Mouse (Mus musculus) midbrain, postnatal 0 days (tissue): ENCODE data around the gene Dip2b. TPM values are rescaled to one million over a fixed set of nuclear protein-coding genes. Genes with fewer than 3 reads are reported as not detected.

ENCODE experiments used
- ATAC-seq: fragments of 200-750 bp; cut with Nextera tagmentation; 2 replicates; pipeline ENCODE4 v1.8.0; 2017; ENCODE audit warnings: moderate number of reproducible peaks, mild to moderate bottlenecking, moderate TSS enrichment, moderate library complexity; ENCODE audit not compliant: low FRiP score
- DNase-seq: peaks from one replicate; pipeline ENCODE4 v3.0.0-alpha.2; 2015; ENCODE audit warnings: low spot score
- H3K27ac ChIP-seq: fragments of 300-500 bp; sonication (generic); 2 replicates; pipeline ENCODE4 v1.5.1; 2014; ENCODE audit warnings: low read depth, mild to moderate bottlenecking, low read length, mixed read lengths
- H3K27me3 ChIP-seq: fragments of 300-500 bp; sonication (generic); 2 replicates; pipeline ENCODE4 v1.6.1; 2014; ENCODE audit warnings: low read length, control low read depth, mixed read lengths; ENCODE audit not compliant: insufficient read depth
- H3K36me3 ChIP-seq: fragments of 300-500 bp; sonication (generic); 2 replicates; pipeline ENCODE4 v1.6.1; 2014; ENCODE audit warnings: low read length, control low read depth, mixed read lengths; ENCODE audit not compliant: insufficient read depth
- H3K4me1 ChIP-seq: fragments of 300-500 bp; sonication (generic); 2 replicates; pipeline ENCODE4 v1.6.1; 2014; ENCODE audit warnings: mild to moderate bottlenecking, control low read depth, antibody characterized with exemption, low read length, mixed read lengths; ENCODE audit not compliant: insufficient read depth
- H3K4me2 ChIP-seq: fragments of 300-500 bp; sonication (generic); 2 replicates; pipeline ENCODE4 v1.6.1; 2014; ENCODE audit warnings: low read depth, mild to moderate bottlenecking, low read length, mixed read lengths; ENCODE audit not compliant: poor library complexity, severe bottlenecking
- H3K4me3 ChIP-seq: fragments of 300-500 bp; sonication (generic); 2 replicates; pipeline ENCODE4 v1.5.1; 2014; ENCODE audit warnings: low read depth, mild to moderate bottlenecking, low read length, moderate library complexity
- H3K9ac ChIP-seq: fragments of 300-500 bp; sonication (generic); replicated peaks from 2 replicates; pipeline ENCODE4 v1.6.1; 2014; ENCODE audit warnings: mild to moderate bottlenecking, low read length, moderate library complexity, mixed read lengths; ENCODE audit not compliant: poor library complexity, severe bottlenecking
- H3K9me3 ChIP-seq: fragments of 300-500 bp; sonication (generic); 2 replicates; pipeline ENCODE4 v1.6.1; 2016; ENCODE audit warnings: low read length, control low read depth
- CTCF ChIP-seq: IDR thresholded peaks from 2 replicates; pipeline ENCODE4 v1.5.1; 2016; ENCODE audit warnings: antibody characterized with exemption, mild to moderate bottlenecking
- WGBS: fragments of 180-500 bp; shearing (Covaris S2); extraction: QIAGEN DNeasy Blood & Tissue Kit; methylation state at CpG from one replicate; pipeline ENCODE4 v1.1.7; 2014; 5-methylcytosine and 5-hydroxymethylcytosine counted together
- polyA plus RNA-seq: library from polyadenylated mRNA; unstranded; fragments of >200 nt; fragmentation: Nextera tagmentation; extraction: Ambion mirVana; gene quantifications from 2 replicates; pipeline ENCODE4 v1.2.1, GENCODE M21; 2015
- total RNA-seq: library from RNA; depleted of rRNA; stranded (reverse); fragments of >200 nt; gene quantifications from 2 replicates; pipeline ENCODE4 v1.2.3, GENCODE M21; 2014

The Dip2b gene
- total and polyA plus RNA-seq, 2 experiments from 2014 or later, result 10.5 to 44.8 TPM

- no peaks in the 10 kb centered on the region for H3K27me3 ChIP-seq
- ATAC-seq (no peak), DNase-seq (no peak)
- WGBS, result 96% methylated on average over 3 of the region's 3 CpGs
- H3K27ac ChIP-seq, result no peak overlapping the region
- H3K4me1 ChIP-seq, result no peaks in the 10 kb centered on the region
- no peak overlapping the region for H3K9ac ChIP-seq
- no peak overlapping the region for H3K4me3 ChIP-seq
- H3K9me3 ChIP-seq, result no peaks in the 10 kb centered on the region
- TF ChIP-seq CTCF, result no peak
- no peak overlapping the region for H3K4me2 ChIP-seq
- peaks cover 82% of the 10 kb centered on the region for H3K36me3 ChIP-seq
Observed at GRCm38 (mm10) chr15:100210013-100210412, 171.5 kb downstream of the Dip2b start.

GRCm38 (mm10) chr15:100213339-100213738 is 174.9 kb downstream of the Dip2b start:
- Histone ChIP-seq H3K27me3 (no peaks in the 10 kb centered on the region), H3K27ac (no peak overlapping the region), H3K9me3 (no peaks in the 10 kb centered on the region), H3K4me1 (no peaks in the 10 kb centered on the region), H3K4me2 (no peak overlapping the region), H3K36me3 (peaks cover 67% of the 10 kb centered on the region), H3K4me3 (no peak overlapping the region), H3K9ac (no peak overlapping the region)
- no peak for ATAC-seq
- WGBS, result 89% methylated on average over 2 of the region's 2 CpGs
- TF ChIP-seq CTCF, result no peak
- no peak for DNase-seq

DNA sequence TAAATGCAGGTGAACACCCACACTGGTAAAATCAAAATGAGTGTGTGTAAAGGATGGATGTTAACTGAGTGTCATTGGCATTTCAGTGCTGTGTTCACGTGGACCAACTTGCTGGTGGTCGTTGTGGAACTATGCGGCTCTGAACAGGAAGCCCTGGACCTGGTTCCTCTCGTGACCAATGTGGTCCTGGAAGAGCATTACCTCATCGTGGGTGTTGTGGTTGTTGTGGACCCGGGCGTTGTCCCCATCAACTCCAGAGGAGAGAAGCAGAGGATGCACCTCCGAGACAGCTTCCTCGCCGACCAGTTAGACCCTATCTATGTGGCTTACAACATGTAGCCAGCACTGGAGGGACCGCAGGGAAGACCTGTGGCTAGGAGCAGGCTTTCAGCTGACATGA is 176.6 kb downstream of the Dip2b start:
- H3K27me3 ChIP-seq, result no peaks in the 10 kb centered on the region
- H3K27ac ChIP-seq, result no peak overlapping the region
- WGBS, result 96% methylated on average over 11 of the region's 11 CpGs
- H3K4me1 ChIP-seq, result no peaks in the 10 kb centered on the region
- TF ChIP-seq CTCF, result no peak
- no peaks in the 10 kb centered on the region for H3K9me3 ChIP-seq
- H3K4me3 ChIP-seq, result no peak overlapping the region
- peaks cover 59% of the 10 kb centered on the region for H3K36me3 ChIP-seq
- DNase-seq (no peak), ATAC-seq (no peak)
- H3K4me2 ChIP-seq, result no peak overlapping the region
- no peak overlapping the region for H3K9ac ChIP-seq

GRCm38 (mm10) chr15:100216173-100216572 is 177.7 kb downstream of the Dip2b start:
- DNase-seq (no peak), ATAC-seq (no peak)
- no peaks in the 10 kb centered on the region for H3K27me3 ChIP-seq
- H3K36me3 ChIP-seq, result peaks cover 50% of the 10 kb centered on the region
- no peak for TF ChIP-seq CTCF
- H3K9ac ChIP-seq, result no peak overlapping the region
- WGBS, result 96% methylated on average over 9 of the region's 9 CpGs
- no peak overlapping the region for H3K4me2 ChIP-seq
- no peak overlapping the region for H3K4me3 ChIP-seq
- H3K9me3 ChIP-seq, result no peaks in the 10 kb centered on the region
- H3K27ac ChIP-seq, result no peak overlapping the region
- H3K4me1 ChIP-seq, result no peaks in the 10 kb centered on the region

DNA sequence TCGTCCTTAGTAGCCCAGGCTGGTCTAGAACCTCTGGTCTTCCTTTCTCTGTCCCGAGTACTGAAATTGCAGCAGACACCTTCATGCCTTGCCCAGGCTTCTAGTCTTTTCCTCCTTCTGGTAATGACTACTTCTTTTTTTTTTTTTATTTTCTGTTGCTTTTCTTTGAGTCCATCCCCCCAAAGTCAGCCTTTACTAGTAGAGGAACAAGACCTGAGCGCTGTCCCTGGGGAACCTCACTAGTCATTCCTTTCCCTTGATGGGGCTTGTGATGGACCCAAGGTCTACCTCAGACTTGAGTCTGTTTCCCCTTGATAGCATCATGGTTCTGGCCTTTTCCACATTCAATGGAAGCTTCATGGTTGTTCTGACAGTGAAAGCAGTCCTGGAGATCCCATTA is 179.6 kb downstream of the Dip2b start:
- H3K4me2 ChIP-seq, result no peak overlapping the region
- ATAC-seq (no peak), DNase-seq (no peak)
- H3K27me3 ChIP-seq, result no peaks in the 10 kb centered on the region
- H3K27ac ChIP-seq, result no peak overlapping the region
- no peak overlapping the region for H3K9ac ChIP-seq
- H3K9me3 ChIP-seq, result no peaks in the 10 kb centered on the region
- no peak overlapping the region for H3K4me3 ChIP-seq
- WGBS, result 95% methylated on average over 3 of the region's 3 CpGs
- no peak for TF ChIP-seq CTCF
- H3K36me3 ChIP-seq, result peaks cover 34% of the 10 kb centered on the region
- H3K4me1 ChIP-seq, result no peaks in the 10 kb centered on the region

- H3K9me3 ChIP-seq, result no peaks in the 10 kb centered on the region
- no peak for TF ChIP-seq CTCF
- 83% methylated on average over 1 of the region's 1 CpGs for WGBS
- peaks cover 25% of the 10 kb centered on the region for H3K36me3 ChIP-seq
- H3K4me2 ChIP-seq, result no peak overlapping the region
- H3K4me3 ChIP-seq, result no peak overlapping the region
- H3K9ac ChIP-seq, result no peak overlapping the region
- no peaks in the 10 kb centered on the region for H3K27me3 ChIP-seq
- ATAC-seq, result no peak
- DNase-seq, result no peak
- H3K4me1 ChIP-seq, result no peaks in the 10 kb centered on the region
- no peak overlapping the region for H3K27ac ChIP-seq
Observed at GRCm38 (mm10) chr15:100219396-100219795, 180.9 kb downstream of the Dip2b start.

GRCm38 (mm10) chr15:100220916-100221315 is 182.5 kb downstream of the Dip2b start:
- WGBS, result 78% methylated on average over 7 of the region's 7 CpGs
- ATAC-seq, result no peak

More at GRCm38 (mm10) chr15:100220916-100221315, 182.5 kb downstream of the Dip2b start:
- Histone ChIP-seq H3K9me3 (no peaks in the 10 kb centered on the region), H3K4me1 (no peaks in the 10 kb centered on the region), H3K27me3 (no peaks in the 10 kb centered on the region), H3K4me2 (no peak overlapping the region), H3K4me3 (no peak overlapping the region), H3K9ac (no peak overlapping the region), H3K27ac (no peak overlapping the region), H3K36me3 (peaks cover 12% of the 10 kb centered on the region)
- TF ChIP-seq CTCF, result no peak
- DNase-seq, result no peak
